Mouse (Mus musculus) hindbrain, embryonic 14.5 days (tissue): ENCODE measurements around the gene Fam206a. TPM values are rescaled to one million over a fixed set of nuclear protein-coding genes. Genes with fewer than 3 reads are reported as not detected.

Source experiments
- ATAC-seq: fragments of 200-750 bp; cut with Nextera tagmentation; 2 replicates; pipeline ENCODE4 v1.8.0; 2017; ENCODE audit warnings: moderate number of reproducible peaks, mild to moderate bottlenecking, moderate TSS enrichment, moderate library complexity; ENCODE audit not compliant: low FRiP score
- DNase-seq: peaks from one replicate; pipeline ENCODE4 v3.0.0-alpha.2; 2015; ENCODE audit warnings: low spot score
- H3K27ac ChIP-seq: fragments of 300-500 bp; sonication (generic); 2 replicates; pipeline ENCODE4 v1.5.1; 2014; ENCODE audit warnings: mild to moderate bottlenecking, moderate library complexity
- H3K27me3 ChIP-seq: fragments of 300-500 bp; sonication (generic); 2 replicates; pipeline ENCODE4 v1.6.1; 2014; ENCODE audit warnings: mild to moderate bottlenecking, low read length, mixed read lengths; ENCODE audit not compliant: control insufficient read depth, insufficient read depth
- H3K36me3 ChIP-seq: fragments of 300-500 bp; sonication (generic); replicated peaks from 2 replicates; pipeline ENCODE4 v1.6.1; 2014; ENCODE audit not compliant: control insufficient read depth, insufficient read depth
- H3K4me1 ChIP-seq: fragments of 300-500 bp; sonication (generic); replicated peaks from 2 replicates; pipeline ENCODE4 v1.6.1; 2014; ENCODE audit warnings: antibody characterized with exemption, low read length, mixed read lengths; ENCODE audit not compliant: control insufficient read depth, insufficient read depth
- H3K4me2 ChIP-seq: fragments of 300-500 bp; sonication (generic); replicated peaks from 2 replicates; pipeline ENCODE4 v1.6.1; 2014; ENCODE audit warnings: mild to moderate bottlenecking, moderate library complexity
- H3K4me3 ChIP-seq: fragments of 300-500 bp; sonication (generic); replicated peaks from 2 replicates; pipeline ENCODE4 v1.5.1; 2014; ENCODE audit warnings: mild to moderate bottlenecking, low read length
- H3K9ac ChIP-seq: fragments of 300-500 bp; sonication (generic); 2 replicates; pipeline ENCODE4 v1.6.1; 2014
- H3K9me3 ChIP-seq: fragments of 300-500 bp; sonication (generic); 2 replicates; pipeline ENCODE4 v1.6.1; 2016; ENCODE audit warnings: low read length; ENCODE audit not compliant: control insufficient read depth
- WGBS: fragments of 180-500 bp; shearing (Covaris S2); extraction: QIAGEN DNeasy Blood & Tissue Kit; methylation state at CpG from one replicate; pipeline ENCODE4 v1.1.7; 2014; 5-methylcytosine and 5-hydroxymethylcytosine counted together
- polyA plus RNA-seq: library from polyadenylated mRNA; unstranded; fragments of >200 nt; fragmentation: Nextera tagmentation; extraction: Ambion mirVana; gene quantifications from 2 replicates; pipeline ENCODE4 v1.2.1, GENCODE M21; 2014

Fam206a gene
- polyA plus RNA-seq, 1 experiment from 2014 or later = 19.5 TPM

- ATAC-seq = no peak
Observed at GRCm38 (mm10) chr4:56809050-56809449, 6.9 kb downstream of the Fam206a start.

GRCm38 (mm10) chr4:56811642-56812041, 9.5 kb downstream of the Fam206a start:
- Histone ChIP-seq H3K36me3 (peaks cover 60% of the 10 kb centered on the region), H3K4me2 (no peak overlapping the region), H3K4me1 (no peaks in the 10 kb centered on the region), H3K4me3 (no peak overlapping the region), H3K27ac (no peak overlapping the region), H3K27me3 (no peaks in the 10 kb centered on the region), H3K9ac (no peak overlapping the region), H3K9me3 (no peaks in the 10 kb centered on the region)
- no peak for ATAC-seq
- no peak for DNase-seq
- 69% methylated on average over 3 of the region's 3 CpGs for WGBS

More at GRCm38 (mm10) chr4:56809050-56809449, 6.9 kb downstream of the Fam206a start:
- Histone ChIP-seq H3K27ac (no peak overlapping the region), H3K27me3 (no peaks in the 10 kb centered on the region), H3K4me3 (no peak overlapping the region), H3K4me2 (no peak overlapping the region), H3K9ac (no peak overlapping the region), H3K9me3 (no peaks in the 10 kb centered on the region), H3K36me3 (peaks cover 72% of the 10 kb centered on the region), H3K4me1 (peaks cover 5% of the 10 kb centered on the region; the same call in 1 of the 2 replicates)
- WGBS = 84% methylated on average over 4 of the region's 4 CpGs
- DNase-seq = no peak

DNA sequence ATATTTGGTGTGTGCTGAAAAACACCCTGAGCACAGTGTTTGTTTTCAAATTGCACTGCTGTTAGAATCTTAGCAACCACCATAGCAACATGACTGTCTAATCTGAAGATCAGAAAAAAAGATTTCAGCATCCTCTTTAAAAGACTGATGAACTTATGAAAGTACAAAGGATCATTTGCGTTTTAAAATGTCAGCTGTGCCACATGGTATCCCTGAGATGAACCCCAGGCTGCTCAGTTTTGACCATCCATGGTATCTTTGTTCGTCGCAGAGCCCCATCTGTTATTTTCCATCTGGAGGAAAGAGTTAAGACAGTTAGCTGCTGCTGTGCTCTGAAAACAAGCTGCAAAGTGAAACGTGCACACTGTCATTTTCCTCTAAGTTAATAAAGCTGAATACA, 10.0 kb downstream of the Fam206a start:
- Histone ChIP-seq H3K27ac (no peak overlapping the region), H3K27me3 (no peaks in the 10 kb centered on the region), H3K36me3 (peaks cover 61% of the 10 kb centered on the region), H3K4me3 (no peak overlapping the region), H3K4me1 (no peaks in the 10 kb centered on the region), H3K4me2 (no peak overlapping the region), H3K9ac (no peak overlapping the region), H3K9me3 (no peaks in the 10 kb centered on the region)
- ATAC-seq = no peak
- 78% methylated on average over 4 of the region's 4 CpGs for WGBS
- DNase-seq = no peak

GRCm38 (mm10) chr4:56815131-56815530, 13.0 kb downstream of the Fam206a start:
- Histone ChIP-seq H3K27me3 (no peaks in the 10 kb centered on the region), H3K4me1 (no peaks in the 10 kb centered on the region), H3K4me3 (no peak overlapping the region), H3K27ac (no peak overlapping the region), H3K9me3 (no peaks in the 10 kb centered on the region), H3K9ac (no peak overlapping the region), H3K4me2 (no peak overlapping the region), H3K36me3 (peaks cover 49% of the 10 kb centered on the region)
- 89% methylated on average over 8 of the region's 8 CpGs for WGBS
- DNase-seq (no peak), ATAC-seq (no peak)

- H3K4me3 ChIP-seq = no peak overlapping the region
- no peak overlapping the region for H3K9ac ChIP-seq
- H3K27ac ChIP-seq = no peak overlapping the region
- H3K4me2 ChIP-seq = no peak overlapping the region
- no peaks in the 10 kb centered on the region for H3K9me3 ChIP-seq
- peak; percentile 67 for DNase-seq
- no peak for ATAC-seq
- no peaks in the 10 kb centered on the region for H3K4me1 ChIP-seq
- no peaks in the 10 kb centered on the region for H3K27me3 ChIP-seq
- peaks cover 33% of the 10 kb centered on the region for H3K36me3 ChIP-seq
Observed at GRCm38 (mm10) chr4:56820017-56820550, 17.9 kb downstream of the Fam206a start.

GRCm38 (mm10) chr4:56824231-56824630, 22.1 kb downstream of the Fam206a start:
- DNase-seq (no peak), ATAC-seq (no peak)
- H3K4me3 ChIP-seq = no peak overlapping the region
- H3K4me2 ChIP-seq = no peak overlapping the region
- peaks cover 41% of the 10 kb centered on the region for H3K36me3 ChIP-seq
- H3K9me3 ChIP-seq = no peaks in the 10 kb centered on the region
- H3K27me3 ChIP-seq = no peaks in the 10 kb centered on the region
- H3K27ac ChIP-seq = no peak overlapping the region
- WGBS = 90% methylated on average over 9 of the region's 9 CpGs
- no peaks in the 10 kb centered on the region for H3K4me1 ChIP-seq
- no peak overlapping the region for H3K9ac ChIP-seq

DNA sequence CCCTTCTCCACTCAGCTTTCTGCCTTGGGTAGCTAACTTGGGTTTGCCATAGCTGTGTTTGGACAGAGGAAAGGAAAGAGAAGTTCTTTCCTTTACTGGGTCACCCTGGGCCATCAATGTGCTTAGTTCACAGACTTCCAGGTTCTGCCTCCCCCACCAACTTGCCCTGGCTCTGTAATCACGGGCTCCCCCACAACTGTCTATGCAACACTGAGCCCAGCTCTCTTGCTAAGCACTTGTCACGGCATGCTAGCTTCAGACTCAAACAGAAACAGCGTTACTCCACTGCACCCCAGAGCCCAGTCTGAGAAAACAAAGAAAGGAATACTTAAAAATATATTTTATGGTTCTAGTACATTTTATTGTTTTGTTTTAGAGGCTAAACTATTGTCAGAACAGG, 26.8 kb downstream of the Fam206a start:
- Histone ChIP-seq H3K9ac (no peak overlapping the region), H3K4me2 (no peak overlapping the region), H3K9me3 (no peaks in the 10 kb centered on the region), H3K4me3 (no peak overlapping the region), H3K27ac (no peak overlapping the region), H3K27me3 (no peaks in the 10 kb centered on the region), H3K36me3 (peaks cover 63% of the 10 kb centered on the region), H3K4me1 (no peaks in the 10 kb centered on the region)
- DNase-seq (no peak), ATAC-seq (no peak)
- 87% methylated on average over 3 of the region's 3 CpGs for WGBS

DNA sequence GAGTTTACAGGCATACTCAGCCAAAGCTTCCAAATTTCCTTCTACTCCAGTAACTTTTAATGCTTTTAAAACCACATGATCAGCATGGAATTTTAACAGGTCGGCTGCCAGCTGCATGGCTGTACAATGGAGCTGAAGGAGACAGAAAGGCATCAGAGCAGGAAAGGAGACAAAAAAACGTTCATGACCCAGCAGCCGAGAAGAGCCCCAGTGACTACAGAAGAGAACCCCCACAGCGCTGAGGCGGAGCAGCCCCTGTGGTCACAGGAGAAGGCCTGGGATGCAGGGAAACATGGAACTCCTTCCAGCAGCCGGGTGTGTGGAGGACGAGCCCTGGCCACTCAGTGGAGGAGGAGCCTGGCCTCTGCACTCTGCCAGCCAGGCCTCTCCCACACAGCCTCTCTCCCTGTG, 27.4 kb downstream of the Fam206a start:
- WGBS = 47% methylated on average over 7 of the region's 7 CpGs
- no peaks in the 10 kb centered on the region for H3K4me1 ChIP-seq
- ATAC-seq (no peak), DNase-seq (no peak)
- no peak overlapping the region for H3K4me2 ChIP-seq
- H3K27ac ChIP-seq = no peak overlapping the region
- H3K27me3 ChIP-seq = no peaks in the 10 kb centered on the region
- H3K9ac ChIP-seq = no peak overlapping the region
- no peaks in the 10 kb centered on the region for H3K9me3 ChIP-seq
- peaks cover 63% of the 10 kb centered on the region for H3K36me3 ChIP-seq
- H3K4me3 ChIP-seq = no peak overlapping the region

GRCm38 (mm10) chr4:56831013-56831609, 29.0 kb downstream of the Fam206a start:
- no peak for ATAC-seq
- Histone ChIP-seq H3K27me3 (no peaks in the 10 kb centered on the region), H3K9me3 (no peaks in the 10 kb centered on the region), H3K4me2 (no peak overlapping the region), H3K9ac (no peak overlapping the region), H3K27ac (no peak overlapping the region), H3K4me1 (no peaks in the 10 kb centered on the region), H3K4me3 (no peak overlapping the region), H3K36me3 (peaks cover 70% of the 10 kb centered on the region)
- no peak for DNase-seq
- WGBS = 59% methylated on average over 13 of the region's 13 CpGs

GRCm38 (mm10) chr4:56831998-56832397, 29.9 kb downstream of the Fam206a start:
- no peak overlapping the region for H3K4me2 ChIP-seq
- no peaks in the 10 kb centered on the region for H3K4me1 ChIP-seq
- H3K36me3 ChIP-seq = peaks cover 71% of the 10 kb centered on the region
- H3K27ac ChIP-seq = no peak overlapping the region
- no peaks in the 10 kb centered on the region for H3K27me3 ChIP-seq
- DNase-seq (no peak), ATAC-seq (no peak)
- no peaks in the 10 kb centered on the region for H3K9me3 ChIP-seq
- H3K9ac ChIP-seq = no peak overlapping the region
- WGBS = 87% methylated on average over 7 of the region's 7 CpGs
- no peak overlapping the region for H3K4me3 ChIP-seq
